18 mouse cellular contexts compared by ENCODE assay signal in genomic region chr17:44623271-44623670, GRCm38 (mm10).
A peak's percentile ranks its signal among the peaks of the same experiment; 100 is the strongest.
DNase-seq lines count a peak whose midpoint lies in the region; ATAC-seq and TF ChIP-seq lines count a peak whose summit lies in the region.
"Had no signal": no experiment of that assay in that cellular context is flagged by ENCODE, and none has a peak within 500 bp of the region (broad histone marks: within the 10 kb centered on the region; RNA-seq: fewer than 3 reads in every experiment).

No protein-coding gene starts in this region.

- H3K9ac ChIP-seq in kidney, postnatal 0 days (ENCODE audit: low read depth, low read length) = no peak overlapping the region
- no peak overlapping the region for H3K9ac ChIP-seq in kidney, embryonic 14.5 days (ENCODE audit: low read depth, low read length)
- H3K9ac ChIP-seq: hindbrain, embryonic 13.5 days; limb, embryonic 12.5 days; liver, embryonic 15.5 days had no signal

- WGBS in kidney, postnatal 0 days = 55% methylated on average over 8 of the region's 8 CpGs
- WGBS in kidney, embryonic 14.5 days = 70% methylated on average over 8 of the region's 8 CpGs

- H3K27me3 ChIP-seq in kidney, postnatal 0 days (ENCODE audit: insufficient read depth, low read length) = no peaks in the 10 kb centered on the region
- no peaks in the 10 kb centered on the region for H3K27me3 ChIP-seq in kidney, embryonic 14.5 days (ENCODE audit: control insufficient read depth, insufficient read depth, low read length)
- H3K27me3 ChIP-seq: hindbrain, embryonic 13.5 days; limb, embryonic 12.5 days; liver, embryonic 15.5 days; Patski had no signal

- intact Hi-C loops in gastrocnemius, adult 2 months (cut with DNase I) = no loop called here

- ATAC-seq in kidney, postnatal 0 days (replicated peaks; ENCODE audit: low FRiP score, low read depth) = no peak
- no peak for ATAC-seq in kidney, embryonic 14.5 days (ENCODE audit: low FRiP score, low TSS enrichment)
- ATAC-seq: forebrain, embryonic 16.5 days; Patski had no signal

- no peak for TF ChIP-seq CTCF in gastrocnemius, adult 2 months (IDR thresholded peaks at IDR 0.05)
- no peak for TF ChIP-seq CTCF in kidney, postnatal 0 days (IDR thresholded peaks at IDR 0.05; ENCODE audit: low read depth)

- no peaks in the 10 kb centered on the region for H3K4me1 ChIP-seq in kidney, postnatal 0 days (replicated peaks; ENCODE audit: insufficient read depth, low read length)
- H3K4me1 ChIP-seq in kidney, embryonic 14.5 days (ENCODE audit: control insufficient read depth, insufficient read depth, low read length) = peaks cover 1% of the 10 kb centered on the region; the same call in 1 of the 2 replicates
- H3K4me1 ChIP-seq: liver, embryonic 15.5 days; midbrain, embryonic 10.5 days had no signal

- peak overlapping the region; percentile 41 for H3K4me3 ChIP-seq in gastrocnemius, adult 2 months
- no peak overlapping the region for H3K4me3 ChIP-seq in kidney, postnatal 0 days (replicated peaks; ENCODE audit: low read depth, low read length)
- no peak overlapping the region for H3K4me3 ChIP-seq in kidney, embryonic 14.5 days (ENCODE audit: low read length)
- H3K4me3 ChIP-seq: hindbrain, embryonic 13.5 days; limb, embryonic 12.5 days; liver, embryonic 15.5 days; midbrain, embryonic 10.5 days had no signal

- no peaks in the 10 kb centered on the region for H3K9me3 ChIP-seq in kidney, postnatal 0 days (replicated peaks; ENCODE audit: low read length)
- H3K9me3 ChIP-seq in kidney, embryonic 14.5 days (ENCODE audit: control insufficient read depth, low read length) = no peaks in the 10 kb centered on the region
- H3K9me3 ChIP-seq: hindbrain, embryonic 13.5 days; limb, embryonic 12.5 days; liver, embryonic 15.5 days; midbrain, embryonic 10.5 days had no signal

- H3K4me2 ChIP-seq in kidney, postnatal 0 days (ENCODE audit: low read length) = 0 out of 2 replicates have a peak overlapping the region, but pooled peaks have one; percentile 15
- no peak overlapping the region for H3K4me2 ChIP-seq in kidney, embryonic 14.5 days (replicated peaks; ENCODE audit: low read depth, low read length)
- H3K4me2 ChIP-seq: heart, embryonic 11.5 days; hindbrain, embryonic 13.5 days; limb, embryonic 12.5 days; liver, embryonic 15.5 days had no signal

- H3K27ac ChIP-seq in gastrocnemius, adult 2 months = peak overlapping the region; percentile 38
- 0 out of 2 replicates have a peak overlapping the region, but pooled peaks have one; percentile 22 for H3K27ac ChIP-seq in kidney, postnatal 0 days
- H3K27ac ChIP-seq in kidney, embryonic 14.5 days (ENCODE audit: low read depth, low read length) = no peak overlapping the region
- H3K27ac ChIP-seq: hindbrain, embryonic 13.5 days; limb, embryonic 12.5 days; liver, embryonic 15.5 days; midbrain, embryonic 10.5 days had no signal

- no peaks in the 10 kb centered on the region for H3K36me3 ChIP-seq in kidney, postnatal 0 days (ENCODE audit: insufficient read depth, low read length)
- H3K36me3 ChIP-seq in kidney, embryonic 14.5 days (ENCODE audit: control insufficient read depth, insufficient read depth, low read length) = no peaks in the 10 kb centered on the region
- H3K36me3 ChIP-seq: hindbrain, embryonic 13.5 days; limb, embryonic 12.5 days; liver, embryonic 15.5 days; midbrain, embryonic 10.5 days had no signal

- DNase-seq in gastrocnemius, adult 2 months = no peak
- DNase-seq in gastrocnemius, adult 8-10 months (ENCODE audit: low spot score in 2 of 2) = no peak
- DNase-seq in kidney, postnatal 0 days (ENCODE audit: low spot score) = no peak
- DNase-seq in right cerebral cortex, adult 18-20 months = peak; percentile 34
- no peak for DNase-seq in right cerebral cortex, postnatal 14 days
- DNase-seq in adrenal gland, adult 2 months = no peak
- no peak for DNase-seq in cerebellum, postnatal 4 days (ENCODE audit: low spot score in 2 of 2)
- DNase-seq: cerebellum, adult 11-12 months; gastrocnemius, postnatal 14 days; kidney, adult 2 months had no signal
